Mouse (Mus musculus): ENCODE data around the gene Gm45062. TPM values are rescaled to one million over a fixed set of nuclear protein-coding genes. Genes with fewer than 3 reads are reported as not detected.

The Gm45062 gene
- total and polyA plus RNA-seq, 3 experiments, result 2.2 to 3.6 TPM; not detected in 1

DNA sequence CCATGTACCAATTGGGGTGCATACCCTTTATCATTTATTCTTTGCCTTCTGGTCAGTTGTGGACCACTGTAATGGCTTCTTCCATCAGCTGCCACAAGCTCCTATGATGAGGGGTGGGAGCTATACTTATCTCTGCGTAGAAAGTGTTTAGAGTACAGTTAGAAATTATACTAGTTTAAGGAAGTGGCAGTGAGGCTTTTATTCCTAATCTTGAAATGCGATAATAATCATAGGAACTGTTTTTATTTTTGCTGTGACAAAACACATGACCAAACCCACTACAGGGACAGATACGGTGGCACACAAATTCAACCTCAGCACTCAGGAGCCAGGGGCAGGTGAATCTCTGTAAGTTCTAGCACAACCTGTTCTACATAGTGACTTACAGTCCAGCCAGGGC is 233.0 kb downstream of the Gm45062 start (continued):
- TF ChIP-seq NELFE (IDR thresholded peaks at IDR 0.05; ENCODE audit: low read depth, low read length) (no peak), TCF12 (IDR thresholded peaks at IDR 0.05; ENCODE audit: low read depth, low read length) (0 out of 2 replicates have a peak, but pooled peaks have one; percentile 31), ZNF384 (IDR thresholded peaks at IDR 0.05; ENCODE audit: low read depth, low read length) (no peak), ZC3H11A (IDR thresholded peaks at IDR 0.05; ENCODE audit: low read depth, low read length) (no peak), MAX (IDR thresholded peaks at IDR 0.05; ENCODE audit: low read length) (no peak), MYC (IDR thresholded peaks at IDR 0.05; ENCODE audit: low read depth, low read length) (no peak), ELF1 (IDR thresholded peaks at IDR 0.05; ENCODE audit: low read depth, low read length) (0 out of 2 replicates have a peak, but pooled peaks have one; percentile 52), POLR2AphosphoS2 (IDR thresholded peaks at IDR 0.05; ENCODE audit: low read length) (no peak), CHD2 (IDR thresholded peaks at IDR 0.05; ENCODE audit: low read length) (no peak), EP300 (IDR thresholded peaks at IDR 0.05; ENCODE audit: low read depth in 1 of 2, low read length in 2 of 2) (peak; percentile 58 to 61; a peak in 3 of 4 replicates), MYB (IDR thresholded peaks at IDR 0.05; ENCODE audit: low read depth, low read length) (no peak), GATA1 (IDR thresholded peaks at IDR 0.05; ENCODE audit: low read depth, low read length) (peak; percentile 75), NRF1 (IDR thresholded peaks at IDR 0.05; ENCODE audit: insufficient read depth, low read depth, low read length, poor library complexity, severe bottlenecking) (no peak)

GRCm38 (mm10) chr6:8495109-8495826 is 236.0 kb downstream of the Gm45062 start:
- H3K4me1 ChIP-seq (ENCODE audit: control insufficient read depth in 1 of 2, insufficient read depth in 2 of 2, low read length in 2 of 2), result peaks cover 9 to 18% of the 10 kb centered on the region in 2 experiments
- no peak for TF ChIP-seq MAZ (IDR thresholded peaks at IDR 0.05; ENCODE audit: low read depth, low read length)
- no peak for TF ChIP-seq MAX (IDR thresholded peaks at IDR 0.05; ENCODE audit: low read length)
- TF ChIP-seq USF2 (IDR thresholded peaks at IDR 0.05; ENCODE audit: borderline replicate concordance in 1 of 2, insufficient read depth in 1 of 2, low read depth in 1 of 2, low read length in 2 of 2), result no peak
- no peak for TF ChIP-seq UBTF (IDR thresholded peaks at IDR 0.05; ENCODE audit: borderline replicate concordance, insufficient read depth, low read depth, low read length)
- TF ChIP-seq CTCF (IDR thresholded peaks at IDR 0.05 in 2 of 3, conservative IDR thresholded peaks at IDR 0.05 in 1 of 3; ENCODE audit: control insufficient read depth in 1 of 3, insufficient read depth in 1 of 3, low read depth in 2 of 3, low read length in 3 of 3, poor library complexity in 1 of 3, severe bottlenecking in 1 of 3), result no peak
- no peak for TF ChIP-seq CHD1 (IDR thresholded peaks at IDR 0.05; ENCODE audit: low read depth, low read length)
- TF ChIP-seq TCF12 (IDR thresholded peaks at IDR 0.05; ENCODE audit: low read depth, low read length), result no peak
- TF ChIP-seq ETS1 (IDR thresholded peaks at IDR 0.05; ENCODE audit: low read depth, low read length), result no peak
- no peak for TF ChIP-seq E2F4 (IDR thresholded peaks at IDR 0.05; ENCODE audit: borderline replicate concordance, low read depth, low read length)
- no peak for TF ChIP-seq SIN3A (IDR thresholded peaks at IDR 0.05; ENCODE audit: low read length)
- no peak for TF ChIP-seq POLR2AphosphoS2 (IDR thresholded peaks at IDR 0.05; ENCODE audit: low read length)
- no peak for TF ChIP-seq POLR2AphosphoS5 (IDR thresholded peaks at IDR 0.05; ENCODE audit: borderline replicate concordance, low read depth, low read length)
- no peak for TF ChIP-seq TBP (IDR thresholded peaks at IDR 0.05; ENCODE audit: low read depth, low read length)
- DNase-seq (ENCODE audit: low read depth, low spot score), result no peak
- H3K36me3 ChIP-seq (ENCODE audit: control insufficient read depth in 1 of 2, insufficient read depth in 2 of 2, low read length in 2 of 2), result peaks cover 0 to 18% of the 10 kb centered on the region in 2 experiments; a peak in 2 of 4 replicates
- no peaks in the 10 kb centered on the region for H3K27me3 ChIP-seq (ENCODE audit: control insufficient read depth in 1 of 2, insufficient read depth in 2 of 2, low read length in 2 of 2)
- H3K4me3 ChIP-seq (ENCODE audit: control insufficient read depth in 1 of 2, insufficient read depth in 1 of 2, low read depth in 2 of 2, low read length in 2 of 2), result no peak overlapping the region
- no peaks in the 10 kb centered on the region for H3K9me3 ChIP-seq (replicated peaks; ENCODE audit: insufficient read depth, low read length)
- H3K27ac ChIP-seq (ENCODE audit: control insufficient read depth, low read depth, low read length), result no peak overlapping the region
- no peaks in the 10 kb centered on the region for H3K79me2 ChIP-seq (ENCODE audit: control insufficient read depth, insufficient read depth, low read length, poor library complexity)
- H3K9ac ChIP-seq (ENCODE audit: control insufficient read depth, low read depth, low read length, poor library complexity, severe bottlenecking), result no peak overlapping the region
